Mouse (Mus musculus): ENCODE data around the gene Dock6.

GRCm38 (mm10) chr9:21758576-21759529 lies 93.6 kb downstream of the Dock6 start:
- TF ChIP-seq GATA1 (IDR thresholded peaks at IDR 0.05; ENCODE audit: low read depth, low read length) (no peak), POLR2A (IDR thresholded peaks at IDR 0.05; ENCODE audit: control insufficient read depth in 1 of 2, insufficient read depth in 1 of 2, low read depth in 1 of 2, low read length in 2 of 2, poor library complexity in 1 of 2) (peak in 1 of 2 experiments; percentile 10; a peak in 1 of 4 replicates), NRF1 (IDR thresholded peaks at IDR 0.05; ENCODE audit: insufficient read depth, low read depth, low read length, poor library complexity, severe bottlenecking) (no peak), MAZ (IDR thresholded peaks at IDR 0.05; ENCODE audit: low read depth, low read length) (no peak), ETS1 (IDR thresholded peaks at IDR 0.05; ENCODE audit: low read depth, low read length) (0 out of 2 replicates have a peak, but pooled peaks have one; percentile 23), RAD21 (IDR thresholded peaks at IDR 0.05; ENCODE audit: low read depth, low read length) (no peak), TBP (IDR thresholded peaks at IDR 0.05; ENCODE audit: low read depth, low read length) (no peak), CTCF (IDR thresholded peaks at IDR 0.05 in 2 of 3, conservative IDR thresholded peaks at IDR 0.05 in 1 of 3; ENCODE audit: control insufficient read depth in 1 of 3, insufficient read depth in 1 of 3, low read depth in 2 of 3, low read length in 3 of 3, poor library complexity in 1 of 3, severe bottlenecking in 1 of 3) (no peak), POLR2AphosphoS2 (IDR thresholded peaks at IDR 0.05; ENCODE audit: low read length) (no peak), CHD1 (IDR thresholded peaks at IDR 0.05; ENCODE audit: low read depth, low read length) (no peak)
